8 mouse cellular contexts compared by ENCODE assay signal in genomic region chr6:128423496-128424268, GRCm38 (mm10). TPM values are rescaled to one million over a fixed set of nuclear protein-coding genes. Genes with fewer than 3 reads are reported as not detected.
DNase-seq lines count a peak whose midpoint lies in the region; ATAC-seq lines count a peak whose summit lies in the region.

No protein-coding gene starts in this region.

- H3K9me3 ChIP-seq in megakaryocyte, embryonic 14.5 days, result no peaks in the 10 kb centered on the region
- H3K9me3 ChIP-seq in embryonic facial prominence, embryonic 12.5 days, result no peaks in the 10 kb centered on the region
- H3K9me3 ChIP-seq in intestine, embryonic 15.5 days, result no peaks in the 10 kb centered on the region

- H3K27ac ChIP-seq in embryonic facial prominence, embryonic 12.5 days, result peak overlapping the region; percentile 92; the same call in 1 of the 2 replicates
- H3K27ac ChIP-seq in intestine, embryonic 15.5 days, result peak overlapping the region; percentile 96

- H3K9ac ChIP-seq in embryonic facial prominence, embryonic 12.5 days, result peak overlapping the region; percentile 65
- H3K9ac ChIP-seq in intestine, embryonic 15.5 days, result peak overlapping the region; percentile 73

- ATAC-seq in megakaryocyte, adult 5-6 weeks (ENCODE audit: poor library complexity, severe bottlenecking), result no peak
- no peak for ATAC-seq in embryonic facial prominence, embryonic 12.5 days (ENCODE audit: insufficient number of reproducible peaks, insufficient read depth, low FRiP score, low TSS enrichment)
- peak; percentile 44; the same call in 1 of the 2 replicates for ATAC-seq in intestine, embryonic 15.5 days

- peaks cover 30% of the 10 kb centered on the region for H3K4me1 ChIP-seq in megakaryocyte, embryonic 14.5 days
- 0 out of 2 replicates have a peak, but pooled peaks cover 3% of the 10 kb centered on the region for H3K4me1 ChIP-seq in embryonic facial prominence, embryonic 12.5 days
- H3K4me1 ChIP-seq in intestine, embryonic 15.5 days (replicated peaks), result 0 out of 2 replicates have a peak, but pooled peaks cover 3% of the 10 kb centered on the region

- peak overlapping the region; percentile 98 for H3K4me3 ChIP-seq in megakaryocyte, embryonic 14.5 days (replicated peaks)
- H3K4me3 ChIP-seq in embryonic facial prominence, embryonic 12.5 days, result peak overlapping the region; percentile 60
- peak overlapping the region; percentile 62 for H3K4me3 ChIP-seq in intestine, embryonic 15.5 days (replicated peaks)

- WGBS in embryonic facial prominence, embryonic 12.5 days, result 51% methylated on average over 16 of the region's 16 CpGs
- WGBS in intestine, embryonic 15.5 days, result 40% methylated on average over 15 of the region's 16 CpGs

- peaks cover 18% of the 10 kb centered on the region for H3K36me3 ChIP-seq in megakaryocyte, embryonic 14.5 days (replicated peaks; ENCODE audit: low read length)
- peaks cover 13% of the 10 kb centered on the region; the same call in 1 of the 2 replicates for H3K36me3 ChIP-seq in embryonic facial prominence, embryonic 12.5 days
- peaks cover under 1% of the 10 kb centered on the region; the same call in 1 of the 2 replicates for H3K36me3 ChIP-seq in intestine, embryonic 15.5 days

- peak overlapping the region; percentile 73 for H3K4me2 ChIP-seq in embryonic facial prominence, embryonic 12.5 days (replicated peaks)
- peak overlapping the region; percentile 65 for H3K4me2 ChIP-seq in intestine, embryonic 15.5 days (replicated peaks)

- DNase-seq in naive thymus-derived CD4-positive, alpha-beta T cell, adult 2 months (ENCODE audit: low read depth), result peak; percentile 34
- DNase-seq in urinary bladder, postnatal 4 days (ENCODE audit: low spot score in 2 of 2), result no peak
- no peak for DNase-seq in right cerebral cortex, adult 18-20 months
- no peak for DNase-seq in spleen, adult 12 weeks (ENCODE audit: low spot score)

- no peaks in the 10 kb centered on the region for H3K27me3 ChIP-seq in megakaryocyte, embryonic 14.5 days (replicated peaks)
- H3K27me3 ChIP-seq in embryonic facial prominence, embryonic 12.5 days, result no peaks in the 10 kb centered on the region
- H3K27me3 ChIP-seq in intestine, embryonic 15.5 days (replicated peaks), result no peaks in the 10 kb centered on the region

RNA-seq across cellular contexts. Expression of gene Itfg2, which starts 1.0 kb away (rescaled TPM):
- 10.0 and 20.3 TPM in 2 replicates for polyA plus RNA-seq in megakaryocyte, embryonic 14.5 days (2012; ENCODE audit: insufficient read depth, low replicate concordance)
- 6.4 and 6.8 TPM in 2 replicates for total RNA-seq in megakaryocyte, adult 5-6 weeks (2015)
- 6.2 and 14.1 TPM in 2 replicates for total RNA-seq in megakaryocyte, adult 5-6 weeks (2017)
- 38.4 and 40.0 TPM in 2 replicates for polyA plus RNA-seq in embryonic facial prominence, embryonic 12.5 days (2016; fragmentation: Nextera tagmentation; extraction: Ambion mirVana)
- polyA plus RNA-seq in intestine, embryonic 15.5 days (2015; fragmentation: Nextera tagmentation; extraction: Ambion mirVana), result 24.4 and 24.8 TPM in 2 replicates

RNA-seq across cellular contexts. Expression of gene Fkbp4, which starts 14.8 kb away (rescaled TPM):
- polyA plus RNA-seq in megakaryocyte, embryonic 14.5 days (2012; ENCODE audit: insufficient read depth, low replicate concordance), result 174 and 185 TPM in 2 replicates
- 34.6 and 38.1 TPM in 2 replicates for total RNA-seq in megakaryocyte, adult 5-6 weeks (2015)
- 93.1 and 95.7 TPM in 2 replicates for total RNA-seq in megakaryocyte, adult 5-6 weeks (2017)
- polyA plus RNA-seq in embryonic facial prominence, embryonic 12.5 days (2016; fragmentation: Nextera tagmentation; extraction: Ambion mirVana), result 502 TPM in 2 replicates
- 511 and 518 TPM in 2 replicates for polyA plus RNA-seq in intestine, embryonic 15.5 days (2015; fragmentation: Nextera tagmentation; extraction: Ambion mirVana)

RNA-seq across cellular contexts. Expression of gene Nrip2, which starts 24.6 kb away (rescaled TPM):
- not detected in 2 replicates for polyA plus RNA-seq in megakaryocyte, embryonic 14.5 days (2012; ENCODE audit: insufficient read depth, low replicate concordance)
- total RNA-seq in megakaryocyte, adult 5-6 weeks (2015), result not detected in 2 replicates
- total RNA-seq in megakaryocyte, adult 5-6 weeks (2017), result 0.15 TPM in 1 of 2 replicates, not detected in the other
- 3.6 and 3.7 TPM in 2 replicates for polyA plus RNA-seq in embryonic facial prominence, embryonic 12.5 days (2016; fragmentation: Nextera tagmentation; extraction: Ambion mirVana)
- 4.9 TPM in 2 replicates for polyA plus RNA-seq in intestine, embryonic 15.5 days (2015; fragmentation: Nextera tagmentation; extraction: Ambion mirVana)

RNA-seq across cellular contexts. Expression of gene Gm44596, which starts 48.4 kb away (rescaled TPM):
- not detected in 2 replicates for polyA plus RNA-seq in megakaryocyte, embryonic 14.5 days (2012; ENCODE audit: insufficient read depth, low replicate concordance)
- total RNA-seq in megakaryocyte, adult 5-6 weeks (2015), result not detected in 2 replicates
- total RNA-seq in megakaryocyte, adult 5-6 weeks (2017), result not detected in 2 replicates
- not detected in 2 replicates for polyA plus RNA-seq in embryonic facial prominence, embryonic 12.5 days (2016; fragmentation: Nextera tagmentation; extraction: Ambion mirVana)
- not detected in 2 replicates for polyA plus RNA-seq in intestine, embryonic 15.5 days (2015; fragmentation: Nextera tagmentation; extraction: Ambion mirVana)

RNA-seq across cellular contexts. Expression of gene Tex52, which starts 48.4 kb away (rescaled TPM):
- 0.18 TPM in 1 of 2 replicates, not detected in the other for polyA plus RNA-seq in megakaryocyte, embryonic 14.5 days (2012; ENCODE audit: insufficient read depth, low replicate concordance)
- 0.09 and 0.18 TPM in 2 replicates for total RNA-seq in megakaryocyte, adult 5-6 weeks (2015)
- total RNA-seq in megakaryocyte, adult 5-6 weeks (2017), result not detected in 2 replicates
- 0.42 and 0.85 TPM in 2 replicates for polyA plus RNA-seq in embryonic facial prominence, embryonic 12.5 days (2016; fragmentation: Nextera tagmentation; extraction: Ambion mirVana)
- polyA plus RNA-seq in intestine, embryonic 15.5 days (2015; fragmentation: Nextera tagmentation; extraction: Ambion mirVana), result 0.13 and 0.16 TPM in 2 replicates
